Comparison of ENCODE assay signal across 8 mouse cellular contexts in genomic region chr5:107597301-107598077, GRCm38 (mm10). TPM values are rescaled to one million over a fixed set of nuclear protein-coding genes. Genes with fewer than 3 reads are reported as not detected.
A peak's percentile ranks its signal among the peaks of the same experiment; 100 is the strongest.
DNase-seq lines count a peak whose midpoint lies in the region; ATAC-seq and TF ChIP-seq lines count a peak whose summit lies in the region.

Rpap2 (plus strand) TSS chr5:107597373.
Glmn (minus strand) TSS chr5:107597888.

- H3K4me3 ChIP-seq in gastrocnemius, adult 2 months, result peak within 1 kb of the TSS; percentile 89
- peak within 1 kb of the TSS; percentile 58 for H3K4me3 ChIP-seq in hindbrain, postnatal 0 days (ENCODE audit: low read length)
- H3K4me3 ChIP-seq in left cerebral cortex, adult 2 months, result peak within 1 kb of the TSS; percentile 98

- ATAC-seq in common myeloid progenitor, adult 5-6 weeks (replicated peaks; ENCODE audit: low read depth, poor library complexity, severe bottlenecking), result peak; percentile 87
- peak; percentile 98 for ATAC-seq in hindbrain, postnatal 0 days
- ATAC-seq in megakaryocyte, adult 5-6 weeks (ENCODE audit: poor library complexity, severe bottlenecking), result peak; percentile 90

- WGBS in hindbrain, postnatal 0 days, result 1% methylated on average over 47 of the region's 64 CpGs

- H3K4me2 ChIP-seq in hindbrain, postnatal 0 days (ENCODE audit: low read depth, low read length), result peak within 1 kb of the TSS; percentile 74

- no peaks in the 10 kb centered on the region for H3K27me3 ChIP-seq in hindbrain, postnatal 0 days (ENCODE audit: insufficient read depth, low read length)

- DNase-seq in ZHBTc4 (ENCODE audit: low read depth, low spot score), result peak; percentile 91
- DNase-seq in gastrocnemius, adult 2 months, result peak; percentile 88
- peak; percentile 93 for DNase-seq in hindbrain, postnatal 0 days (ENCODE audit: low spot score)
- peak; percentile 78 to 83 for DNase-seq in left cerebral cortex, adult 2 months (ENCODE audit: extremely low spot score in 1 of 2, low spot score in 2 of 2)
- DNase-seq in right cerebral cortex, adult 2 months (ENCODE audit: low spot score in 2 of 2), result peak; percentile 84
- peak; percentile 87 for DNase-seq in urinary bladder, postnatal 14 days (ENCODE audit: low spot score)

- H3K36me3 ChIP-seq in hindbrain, postnatal 0 days (ENCODE audit: insufficient read depth, low read length), result peaks cover 14% of the 10 kb centered on the region

- H3K4me1 ChIP-seq in hindbrain, postnatal 0 days (ENCODE audit: insufficient read depth, low read length), result peaks cover 4% of the 10 kb centered on the region; the same call in 1 of the 2 replicates

- H3K9ac ChIP-seq in hindbrain, postnatal 0 days (replicated peaks; ENCODE audit: low read length), result peak within 1 kb of the TSS; percentile 71

- peak within 1 kb of the TSS; percentile 94 for H3K27ac ChIP-seq in gastrocnemius, adult 2 months
- peak within 1 kb of the TSS; percentile 88 for H3K27ac ChIP-seq in hindbrain, postnatal 0 days
- peak within 1 kb of the TSS; percentile 92 for H3K27ac ChIP-seq in left cerebral cortex, adult 2 months

- intact Hi-C loops in gastrocnemius, adult 2 months (cut with DNase I), result loop anchor here (1.0 to 10.0 kb wide), 2 partner anchors 163 to 303 kb away; partner anchors contain the start of genes Btbd8, Lpcat2b and Rpl5
- intact Hi-C loops in left cerebral cortex, adult 2 months (cut with DNase I), result loop anchor here (5.0 kb wide), 2 partner anchors 160 to 190 kb away; partner anchors contain the start of gene Btbd8

- peak; percentile 17; the same call in 1 of the 2 replicates for TF ChIP-seq CTCF in gastrocnemius, adult 2 months (IDR thresholded peaks at IDR 0.05)
- TF ChIP-seq CTCF in hindbrain, postnatal 0 days (IDR thresholded peaks at IDR 0.05; ENCODE audit: low read depth), result peak; percentile 33
- TF ChIP-seq CTCF in left cerebral cortex, adult 2 months (IDR thresholded peaks at IDR 0.05), result no peak

- no peaks in the 10 kb centered on the region for H3K9me3 ChIP-seq in hindbrain, postnatal 0 days (ENCODE audit: low read length)

RNA-seq across cellular contexts. Expression of gene Rpap2, which starts in this region (rescaled TPM):
- 25.8 and 30.9 TPM in 2 replicates for total RNA-seq in common myeloid progenitor, adult 5-6 weeks (2017)
- total RNA-seq in gastrocnemius, adult 2 months (2021), result 10 to 100 TPM; 13.5 to 13.9 TPM
- 11.1 and 14.3 TPM in 2 replicates for total RNA-seq in hindbrain, postnatal 0 days (2014; rRNA removed)
- 21.5 and 23.4 TPM in 2 replicates for polyA plus RNA-seq in hindbrain, postnatal 0 days (2015; fragmentation: Nextera tagmentation; extraction: Ambion mirVana)
- total RNA-seq in left cerebral cortex, adult 2 months (2021), result 10 to 100 TPM; 22.4 to 23.5 TPM
- total RNA-seq in megakaryocyte, adult 5-6 weeks (2015), result 8.2 and 10.1 TPM in 2 replicates
- 9.9 and 11.7 TPM in 2 replicates for total RNA-seq in megakaryocyte, adult 5-6 weeks (2017)

RNA-seq across cellular contexts. Expression of gene Glmn, which starts in this region (rescaled TPM):
- 16.2 and 18.9 TPM in 2 replicates for total RNA-seq in common myeloid progenitor, adult 5-6 weeks (2017)
- total RNA-seq in gastrocnemius, adult 2 months (2021), result 1 to 10 TPM; 4.4 to 6.2 TPM
- 6.6 and 17.8 TPM in 2 replicates for total RNA-seq in hindbrain, postnatal 0 days (2014; rRNA removed)
- polyA plus RNA-seq in hindbrain, postnatal 0 days (2015; fragmentation: Nextera tagmentation; extraction: Ambion mirVana), result 32.6 and 33.6 TPM in 2 replicates
- total RNA-seq in left cerebral cortex, adult 2 months (2021), result 10 to 100 TPM; 22.4 TPM
- total RNA-seq in megakaryocyte, adult 5-6 weeks (2015), result 6.0 and 6.6 TPM in 2 replicates
- 2.8 and 3.9 TPM in 2 replicates for total RNA-seq in megakaryocyte, adult 5-6 weeks (2017)

Comparison
In these comparisons a context has a peak if more than half of its experiments do, and no peak if none do; other contexts are left out.
1. Peak in every context shown above with its lines: DNase-seq, ATAC-seq, H3K4me3 ChIP-seq and H3K27ac ChIP-seq.